Mouse (Mus musculus): ENCODE measurements at regions not wholly inside any gene's neighbourhood (a gene's known extent, or its start where the extent isn't known, plus 50 kb on each side); places are given as distances from the start of the nearest gene placed in this dataset.

DNA sequence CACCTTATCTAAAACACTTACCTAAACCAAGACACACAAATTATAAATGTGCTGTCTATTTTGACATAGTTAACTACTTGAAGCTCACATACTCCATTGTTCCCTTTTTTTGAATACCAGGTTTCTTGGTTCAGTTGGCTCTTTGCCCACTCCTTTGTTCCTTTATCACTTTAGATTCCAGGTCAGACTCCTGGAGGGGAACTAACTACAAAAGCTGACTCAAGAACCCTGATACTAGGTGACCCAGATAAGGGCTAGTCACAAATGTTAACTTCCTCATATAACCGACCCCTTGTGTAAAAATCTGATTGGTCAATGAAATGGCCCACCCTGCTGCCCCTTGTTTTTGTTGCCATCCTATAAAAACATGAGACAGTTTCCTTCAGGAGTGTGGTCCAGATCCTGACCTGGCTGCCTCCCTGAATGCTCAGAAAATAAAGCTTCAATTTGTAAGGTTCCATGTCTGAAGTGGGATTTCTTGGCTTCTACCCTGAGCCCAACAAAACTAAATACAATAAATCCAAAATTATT is 593.9 kb downstream of the Slco4c1 start:
- DNase-seq (ENCODE audit: extremely low spot score, low read depth, low spot score): no peak

DNA sequence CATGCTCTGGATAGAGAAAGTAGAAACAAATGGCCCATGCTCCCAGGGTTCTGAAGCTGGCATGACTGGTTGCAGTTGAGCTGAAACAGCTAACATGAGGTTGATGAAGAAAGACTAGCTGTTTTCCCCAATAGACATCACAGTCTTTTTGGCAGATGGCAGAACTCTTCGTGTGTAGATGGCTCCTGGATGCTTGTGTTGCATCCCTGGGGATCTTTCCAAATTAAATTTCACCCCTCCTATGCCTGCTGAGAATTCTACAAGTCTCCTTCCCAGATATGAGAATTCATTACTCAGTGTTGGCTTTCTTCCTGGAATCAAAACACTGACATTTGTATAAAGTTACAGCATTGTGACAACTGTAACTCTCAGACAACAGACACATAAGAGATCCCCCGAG is 595.3 kb downstream of the Slco4c1 start:
- no peak for DNase-seq (ENCODE audit: extremely low spot score, low read depth, low spot score)
